Mouse (Mus musculus) natural killer cell, adult 2 months (primary cell): ENCODE data around the gene Snapc3.
"Not testable (repeated sequence)": the region's sequence is repeated elsewhere in the genome, so short reads cannot be mapped to it uniquely, and the experiment has no call there.

Source experiments
- DNase-seq, 2 experiments: peaks; one replicate each; pipeline ENCODE4 v3.0.0; 2022; ENCODE audit warnings: low spot score in 2 of 2

Gene Snapc3

GRCm38 (mm10) chr4:83417820-83418186 lies 279 bp downstream of the Snapc3 start:
- no peak for DNase-seq

- DNase-seq, result no peak
Observed at GRCm38 (mm10) chr4:83418781-83419180, 1.3 kb downstream of the Snapc3 start.

- no peak for DNase-seq
Observed at GRCm38 (mm10) chr4:83423641-83424040, 6.1 kb downstream of the Snapc3 start.

- DNase-seq, result no peak
Observed at GRCm38 (mm10) chr4:83425119-83425518, 7.6 kb downstream of the Snapc3 start.

- no peak for DNase-seq
Observed at GRCm38 (mm10) chr4:83427141-83427540, 9.6 kb downstream of the Snapc3 start.

- no peak for DNase-seq
Observed at GRCm38 (mm10) chr4:83427696-83428095, 10.2 kb downstream of the Snapc3 start.

GRCm38 (mm10) chr4:83428845-83429244 lies 11.3 kb downstream of the Snapc3 start:
- peak in 1 of 2 experiments; percentile 35 for DNase-seq

- DNase-seq, result no peak
Observed at GRCm38 (mm10) chr4:83431950-83432349, 14.4 kb downstream of the Snapc3 start.

GRCm38 (mm10) chr4:83432901-83433300 lies 15.4 kb downstream of the Snapc3 start:
- no peak for DNase-seq

- DNase-seq, result no peak
Observed at GRCm38 (mm10) chr4:83436375-83436774, 18.9 kb downstream of the Snapc3 start.

GRCm38 (mm10) chr4:83438116-83438515 lies 20.6 kb downstream of the Snapc3 start:
- no peak for DNase-seq

- no peak for DNase-seq
Observed at GRCm38 (mm10) chr4:83439045-83439444, 21.5 kb downstream of the Snapc3 start.

GRCm38 (mm10) chr4:83441050-83441449 lies 23.5 kb downstream of the Snapc3 start:
- no peak for DNase-seq

- no peak for DNase-seq
Observed at GRCm38 (mm10) chr4:83450785-83451184, 33.3 kb downstream of the Snapc3 start.

GRCm38 (mm10) chr4:83460106-83460505 lies 42.6 kb downstream of the Snapc3 start:
- DNase-seq, result no peak

GRCm38 (mm10) chr4:83464827-83465226 lies 47.3 kb downstream of the Snapc3 start:
- DNase-seq, result no peak

- DNase-seq, result no peak
Observed at GRCm38 (mm10) chr4:83467615-83468014, 50.1 kb downstream of the Snapc3 start.

- DNase-seq, result no peak
Observed at GRCm38 (mm10) chr4:83468208-83468607, 50.7 kb downstream of the Snapc3 start.

GRCm38 (mm10) chr4:83485250-83485649 lies 67.7 kb downstream of the Snapc3 start:
- DNase-seq, result no peak

- peak; percentile 81 to 88 for DNase-seq
Observed at GRCm38 (mm10) chr4:83485735-83486116, 68.2 kb downstream of the Snapc3 start.

- DNase-seq, result peak; percentile 85 to 88
Observed at GRCm38 (mm10) chr4:83486117-83486901, 68.8 kb downstream of the Snapc3 start, which contains the start of gene Psip1. Psip1 (minus strand) TSS chr4:83486459.

GRCm38 (mm10) chr4:83489121-83489520 lies 71.6 kb downstream of the Snapc3 start:
- no peak for DNase-seq

GRCm38 (mm10) chr4:83493112-83493511 lies 75.6 kb downstream of the Snapc3 start:
- no peak for DNase-seq

- not testable (repeated sequence) for DNase-seq
Observed at GRCm38 (mm10) chr4:83497013-83497412, 79.5 kb downstream of the Snapc3 start.
